Mouse (Mus musculus): ENCODE results near the gene Fgfrl1. TPM values are rescaled to one million over a fixed set of nuclear protein-coding genes. Genes with fewer than 3 reads are reported as not detected.

The Fgfrl1 gene
- polyA plus RNA-seq, 1 experiment, result 93.3 TPM

DNA sequence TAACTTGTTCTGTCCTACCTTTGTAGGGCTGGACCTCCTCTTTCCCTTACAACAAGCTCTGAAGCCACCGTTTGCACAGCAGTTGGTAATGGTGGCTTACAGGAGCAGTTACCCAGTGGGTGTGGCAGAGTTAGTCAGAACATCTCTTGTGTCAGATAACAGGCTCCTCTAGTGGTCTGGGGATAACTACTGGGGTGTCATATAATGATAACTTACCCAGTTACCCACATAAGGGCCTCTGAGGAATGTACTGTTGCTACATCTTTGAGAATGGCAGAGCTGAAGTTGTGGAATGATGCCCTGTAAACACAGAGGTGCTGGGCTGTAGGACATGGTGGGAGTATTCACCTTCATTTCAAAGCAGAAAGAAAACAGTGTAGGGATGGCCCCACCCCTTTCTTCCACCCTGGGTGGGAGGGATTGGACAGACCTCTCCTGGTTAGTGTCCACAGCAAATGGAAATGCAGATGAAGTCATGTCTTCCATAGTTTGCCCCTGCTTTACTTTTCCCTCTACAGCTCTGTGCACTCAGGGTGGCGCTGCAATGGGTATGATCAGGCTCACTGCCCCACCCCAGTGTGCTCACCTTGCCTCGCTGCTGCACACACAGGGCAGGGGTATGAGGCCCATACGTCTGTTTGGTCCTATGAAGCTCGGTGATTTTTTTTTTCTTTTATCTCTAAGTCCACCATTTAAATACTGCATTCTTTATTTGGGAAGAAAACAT lies 15.2 kb upstream of the Fgfrl1 start:
- H3ac ChIP-seq (ENCODE audit: control insufficient read depth, insufficient read length), result no peak overlapping the region
- H3K36me3 ChIP-seq (ENCODE audit: control insufficient read depth, insufficient read depth), result no peaks in the 10 kb centered on the region
- no peak overlapping the region for H3K4me3 ChIP-seq
- no peaks in the 10 kb centered on the region for H3K79me2 ChIP-seq (ENCODE audit: control insufficient read depth, insufficient read depth)
- TF ChIP-seq TCF3 (IDR thresholded peaks at IDR 0.05; ENCODE audit: insufficient read length, low read depth) (no peak), MYOG (IDR thresholded peaks at IDR 0.05; ENCODE audit: control insufficient read depth in 1 of 3, insufficient read depth in 1 of 3, insufficient read length in 2 of 3, low read depth in 2 of 3) (no peak)
- no peaks in the 10 kb centered on the region for H3K27me3 ChIP-seq (ENCODE audit: control insufficient read depth, insufficient read depth, insufficient read length)
- no peak overlapping the region for H3K4me2 ChIP-seq (ENCODE audit: low read depth)

DNA sequence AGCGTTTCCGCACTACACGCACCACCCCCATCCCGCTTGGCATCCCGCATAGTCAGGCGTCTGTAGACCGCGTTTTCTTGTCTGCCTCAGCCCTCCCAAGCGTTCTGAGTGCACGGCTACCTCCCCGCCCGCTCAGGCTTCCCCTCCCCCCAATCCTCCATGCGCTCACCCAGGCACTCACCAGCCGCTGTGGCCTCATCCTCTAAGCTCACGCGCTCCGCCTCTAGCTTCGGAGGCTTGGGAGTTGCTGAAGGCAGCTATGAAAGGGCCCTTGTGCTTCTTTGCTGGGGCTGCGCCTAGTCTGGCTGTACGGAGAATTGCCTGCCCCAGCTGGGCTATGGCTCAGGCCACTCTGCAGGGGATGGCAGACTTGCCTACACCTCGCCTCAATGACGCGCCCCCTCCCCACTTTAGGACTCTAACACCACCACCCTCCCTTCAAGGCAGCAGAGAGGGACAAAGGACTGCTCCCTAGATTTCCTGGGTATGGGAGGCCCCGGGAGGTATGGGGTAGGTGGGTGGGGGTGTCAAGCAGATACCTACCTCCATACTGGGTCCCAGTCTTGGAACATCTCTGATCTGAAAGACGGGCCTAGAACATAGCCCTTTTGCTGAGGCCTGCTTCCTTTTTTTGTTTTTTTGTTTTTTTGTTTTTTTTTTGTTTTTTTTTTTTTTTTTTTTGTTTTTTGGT lies 14.4 kb upstream of the Fgfrl1 start:
- no peak for TF ChIP-seq SRF (IDR thresholded peaks at IDR 0.05; ENCODE audit: control insufficient read depth, insufficient read length, low read depth)
- TF ChIP-seq E2F4 (IDR thresholded peaks at IDR 0.05; ENCODE audit: insufficient read depth), result no peak
- Histone ChIP-seq H3K27me3 (ENCODE audit: control insufficient read depth, insufficient read depth, insufficient read length) (no peaks in the 10 kb centered on the region), H3K36me3 (ENCODE audit: control insufficient read depth, insufficient read depth) (no peaks in the 10 kb centered on the region), H3K79me2 (ENCODE audit: control insufficient read depth, insufficient read depth) (no peaks in the 10 kb centered on the region), H3ac (ENCODE audit: control insufficient read depth, insufficient read length) (no peak overlapping the region), H3K4me3 (no peak overlapping the region), H3K4me2 (ENCODE audit: low read depth) (no peak overlapping the region)

DNA sequence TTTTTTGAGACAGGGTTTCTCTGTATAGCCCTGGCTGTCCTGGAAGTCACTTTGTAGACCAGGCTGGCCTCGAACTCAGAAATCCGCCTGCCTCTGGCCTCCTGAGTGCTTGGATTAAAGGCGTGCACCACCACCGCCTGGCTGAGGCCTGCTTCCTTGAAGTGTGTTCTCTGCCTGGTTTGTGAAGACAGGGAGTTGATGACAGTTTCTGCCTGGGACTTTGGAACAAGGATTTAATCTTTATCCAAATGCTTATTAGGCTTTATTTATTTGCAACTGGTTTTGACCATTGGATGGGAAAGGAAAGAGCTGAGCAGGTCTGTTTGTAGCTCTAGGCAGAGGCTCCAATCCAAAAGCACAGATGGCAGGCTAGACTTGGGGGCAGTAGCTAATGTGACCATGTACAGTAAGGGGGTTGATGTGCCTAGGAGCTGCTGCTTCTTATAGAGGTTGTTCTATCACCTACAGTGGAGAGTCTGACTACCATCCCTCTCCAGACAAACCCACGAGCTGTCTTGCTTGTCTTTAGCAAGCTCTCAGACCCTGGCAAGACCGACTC lies 13.8 kb upstream of the Fgfrl1 start:
- H3K36me3 ChIP-seq (ENCODE audit: control insufficient read depth, insufficient read depth), result no peaks in the 10 kb centered on the region
- H3K4me3 ChIP-seq, result no peak overlapping the region
- H3ac ChIP-seq (ENCODE audit: control insufficient read depth, insufficient read length), result no peak overlapping the region
- no peaks in the 10 kb centered on the region for H3K27me3 ChIP-seq (ENCODE audit: control insufficient read depth, insufficient read depth, insufficient read length)
- no peak overlapping the region for H3K4me2 ChIP-seq (ENCODE audit: low read depth)
- H3K79me2 ChIP-seq (ENCODE audit: control insufficient read depth, insufficient read depth), result no peaks in the 10 kb centered on the region
- TF ChIP-seq CEBPB (IDR thresholded peaks at IDR 0.05; ENCODE audit: insufficient read depth, poor library complexity, severe bottlenecking), result no peak
- TF ChIP-seq MYOD1 (IDR thresholded peaks at IDR 0.05; ENCODE audit: control insufficient read depth in 1 of 3, insufficient read length in 2 of 3, low read depth in 2 of 3), result no peak
- TF ChIP-seq REST (IDR thresholded peaks at IDR 0.05; ENCODE audit: insufficient read depth, insufficient read length), result no peak
- TF ChIP-seq E2F4 (IDR thresholded peaks at IDR 0.05; ENCODE audit: insufficient read depth), result no peak
- TF ChIP-seq USF1 (IDR thresholded peaks at IDR 0.05; ENCODE audit: low read depth), result no peak
- TF ChIP-seq POLR2A (IDR thresholded peaks at IDR 0.05; ENCODE audit: insufficient read length, low read depth), result no peak

DNA sequence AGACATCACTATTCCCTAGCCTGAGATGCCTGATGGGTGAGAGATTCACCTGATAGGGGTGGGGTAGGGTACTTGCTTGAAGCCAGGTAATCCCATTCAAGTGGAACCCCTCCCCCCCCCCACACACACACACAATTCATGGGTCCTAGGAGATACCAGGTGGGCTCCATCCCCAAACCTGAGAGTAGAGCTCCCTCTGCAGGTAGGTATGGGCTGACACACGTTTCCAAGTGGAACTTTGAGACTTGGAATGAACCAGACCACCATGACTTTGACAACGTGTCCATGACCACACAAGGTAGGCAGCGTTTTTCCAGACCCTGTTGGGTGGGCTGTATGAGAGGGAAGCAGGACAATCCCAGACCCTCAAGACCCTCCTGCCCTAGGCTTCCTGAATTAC lies 12.3 kb upstream of the Fgfrl1 start:
- H3K4me2 ChIP-seq (ENCODE audit: low read depth), result no peak overlapping the region
- no peaks in the 10 kb centered on the region for H3K27me3 ChIP-seq (ENCODE audit: control insufficient read depth, insufficient read depth, insufficient read length)
- TF ChIP-seq POLR2AphosphoS2 (IDR thresholded peaks at IDR 0.05; ENCODE audit: insufficient read length, low read depth) (no peak), SRF (IDR thresholded peaks at IDR 0.05; ENCODE audit: control insufficient read depth, insufficient read length, low read depth) (no peak), TCF12 (IDR thresholded peaks at IDR 0.05; ENCODE audit: insufficient read depth, poor library complexity, severe bottlenecking) (no peak), USF1 (IDR thresholded peaks at IDR 0.05; ENCODE audit: low read depth) (no peak), POLR2A (IDR thresholded peaks at IDR 0.05; ENCODE audit: insufficient read length, low read depth) (no peak), E2F4 (IDR thresholded peaks at IDR 0.05; ENCODE audit: insufficient read depth) (no peak), MAX (IDR thresholded peaks at IDR 0.05; ENCODE audit: low read depth) (no peak), TCF3 (IDR thresholded peaks at IDR 0.05; ENCODE audit: insufficient read length, low read depth) (no peak), MYOD1 (IDR thresholded peaks at IDR 0.05; ENCODE audit: control insufficient read depth in 1 of 3, insufficient read length in 2 of 3, low read depth in 2 of 3) (no peak), CEBPB (IDR thresholded peaks at IDR 0.05; ENCODE audit: insufficient read depth, poor library complexity, severe bottlenecking) (no peak), REST (IDR thresholded peaks at IDR 0.05; ENCODE audit: insufficient read depth, insufficient read length) (no peak), MYOG (IDR thresholded peaks at IDR 0.05; ENCODE audit: control insufficient read depth in 1 of 3, insufficient read depth in 1 of 3, insufficient read length in 2 of 3, low read depth in 2 of 3) (no peak)

DNA sequence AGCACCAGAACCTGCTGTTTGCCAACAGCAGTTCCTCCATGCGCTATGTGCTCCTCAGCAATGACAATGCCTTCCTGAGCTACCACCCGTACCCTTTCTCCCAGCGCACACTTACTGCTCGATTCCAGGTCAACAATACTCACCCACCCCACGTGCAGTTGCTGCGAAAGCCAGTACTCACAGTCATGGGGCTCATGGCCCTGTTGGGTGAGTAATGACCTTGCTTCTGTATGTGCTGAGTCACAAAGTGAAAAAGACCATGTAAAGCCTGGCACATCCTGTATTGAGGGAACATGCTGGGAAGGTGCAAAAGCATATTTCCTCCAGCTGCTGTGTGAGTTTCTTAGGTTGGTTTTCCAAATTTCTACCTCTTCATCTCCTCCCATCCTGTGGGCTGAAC lies 11.3 kb upstream of the Fgfrl1 start:
- no peaks in the 10 kb centered on the region for H3K36me3 ChIP-seq (ENCODE audit: control insufficient read depth, insufficient read depth)
- H3K27me3 ChIP-seq (ENCODE audit: control insufficient read depth, insufficient read depth, insufficient read length), result no peaks in the 10 kb centered on the region
- no peak overlapping the region for H3K4me3 ChIP-seq
- H3ac ChIP-seq (ENCODE audit: control insufficient read depth, insufficient read length), result no peak overlapping the region
- H3K4me2 ChIP-seq (ENCODE audit: low read depth), result no peak overlapping the region
- TF ChIP-seq REST (IDR thresholded peaks at IDR 0.05; ENCODE audit: insufficient read depth, insufficient read length) (no peak), SRF (IDR thresholded peaks at IDR 0.05; ENCODE audit: control insufficient read depth, insufficient read length, low read depth) (no peak)
- no peaks in the 10 kb centered on the region for H3K79me2 ChIP-seq (ENCODE audit: control insufficient read depth, insufficient read depth)

More for the DNA sequence above, 12.3 kb upstream of the Fgfrl1 start:
- Histone ChIP-seq H3K4me3 (no peak overlapping the region), H3K36me3 (ENCODE audit: control insufficient read depth, insufficient read depth) (no peaks in the 10 kb centered on the region), H3K79me2 (ENCODE audit: control insufficient read depth, insufficient read depth) (no peaks in the 10 kb centered on the region), H3ac (ENCODE audit: control insufficient read depth, insufficient read length) (no peak overlapping the region)

All from myocyte (in vitro differentiated cells).